Mouse (Mus musculus): ENCODE measurements around the gene Ipmk. TPM values are rescaled to one million over a fixed set of nuclear protein-coding genes. Genes with fewer than 3 reads are reported as not detected.

Ipmk gene
- total and polyA plus RNA-seq, 3 experiments = 14.7 to 27.1 (median 23.8) TPM

DNA sequence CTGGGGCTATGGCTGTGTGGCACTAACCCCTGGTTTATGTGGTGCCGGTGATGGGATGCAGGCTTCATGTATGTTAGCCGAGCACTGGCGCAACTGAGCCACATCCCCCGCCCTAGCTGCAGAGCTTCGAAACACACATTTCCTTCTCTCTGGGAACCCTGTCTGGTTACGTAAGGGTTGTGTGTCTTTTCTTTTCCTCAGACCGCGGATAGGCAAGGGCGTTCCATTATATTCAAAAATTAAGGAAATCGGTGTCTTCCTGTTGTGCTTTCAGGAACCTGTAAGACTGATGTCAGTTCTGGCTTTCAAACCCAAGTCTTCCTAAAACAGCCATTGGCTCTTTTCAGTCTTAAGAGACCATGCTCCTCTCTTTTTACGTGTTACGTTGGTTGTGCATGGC, 65.8 kb downstream of the Ipmk start:
- Histone ChIP-seq H3K27ac (ENCODE audit: insufficient read depth, low read depth) (no peak overlapping the region), H3K9ac (ENCODE audit: insufficient read depth, low read depth) (no peak overlapping the region), H3K4me3 (replicated peaks in 1 of 3; ENCODE audit: low read depth in 2 of 3, low read length in 2 of 3, poor library complexity in 1 of 3) (no peak overlapping the region), H3K4me1 (ENCODE audit: control insufficient read depth in 1 of 2, insufficient read depth in 2 of 2) (no peaks in the 10 kb centered on the region), H3K79me2 (replicated peaks; ENCODE audit: control insufficient read depth, extremely low read depth, insufficient read depth, poor library complexity, severe bottlenecking) (no peaks in the 10 kb centered on the region), H3K36me3 (replicated peaks in 1 of 2; ENCODE audit: control insufficient read depth in 1 of 2, insufficient read depth in 1 of 2, low read length in 1 of 2) (no peaks in the 10 kb centered on the region), H3K4me2 (ENCODE audit: insufficient read depth, low read depth, poor library complexity, severe bottlenecking) (no peak overlapping the region), H3K9me3 (replicated peaks; ENCODE audit: low read length) (no peaks in the 10 kb centered on the region), H3K27me3 (replicated peaks) (no peaks in the 10 kb centered on the region)
- TF ChIP-seq MAFK (IDR thresholded peaks at IDR 0.05; ENCODE audit: insufficient replicate concordance, low read length) (no peak), ZNF384 (IDR thresholded peaks at IDR 0.05; ENCODE audit: low read depth, low read length) (no peak), JUND (conservative IDR thresholded peaks at IDR 0.05; ENCODE audit: low read depth, low read length) (no peak), RAD21 (IDR thresholded peaks at IDR 0.05; ENCODE audit: low read depth, low read length) (no peak), SIN3A (IDR thresholded peaks at IDR 0.05; ENCODE audit: low read length) (no peak), ZMIZ1 (IDR thresholded peaks at IDR 0.05; ENCODE audit: low read depth, low read length) (no peak), JUN (IDR thresholded peaks at IDR 0.05; ENCODE audit: insufficient read depth, low read depth, low read length) (no peak), CHD2 (IDR thresholded peaks at IDR 0.05; ENCODE audit: low read length) (no peak), MYC (IDR thresholded peaks at IDR 0.05; ENCODE audit: low read depth, low read length) (no peak), E2F4 (IDR thresholded peaks at IDR 0.05; ENCODE audit: insufficient replicate concordance, low read depth, low read length) (no peak), ELF1 (IDR thresholded peaks at IDR 0.05; ENCODE audit: low read depth, low read length) (no peak), UBTF (IDR thresholded peaks at IDR 0.05; ENCODE audit: low read depth, low read length) (no peak), MXI1 (IDR thresholded peaks at IDR 0.05; ENCODE audit: low read depth, low read length) (no peak), USF2 (conservative IDR thresholded peaks at IDR 0.05; ENCODE audit: low read depth, low read length) (no peak), TBP (conservative IDR thresholded peaks at IDR 0.05; ENCODE audit: low read depth, low read length) (no peak), KAT2A (IDR thresholded peaks at IDR 0.05; ENCODE audit: insufficient replicate concordance, low read length) (no peak), RCOR1 (conservative IDR thresholded peaks at IDR 0.05; ENCODE audit: low read depth, low read length) (no peak), MAX (IDR thresholded peaks at IDR 0.05; ENCODE audit: low read length) (no peak), EP300 (IDR thresholded peaks at IDR 0.05; ENCODE audit: low read length) (no peak), GABPA (IDR thresholded peaks at IDR 0.05; ENCODE audit: insufficient replicate concordance, low read depth, low read length) (no peak)
- in situ Hi-C loops (cut with MboI; ENCODE audit: low pct_ligation_motif_present, low pct_unique_long_range_greater_than_20kb, low sequenced_read_pairs) = no loop called here
- dilution Hi-C loops (cut with MboI; ENCODE audit: extremely low pct_ligation_motif_present, extremely low pct_unique_long_range_greater_than_20kb, low sequenced_read_pairs) = no loop called here
- DNase-seq (ENCODE audit: extremely low read depth) = no peak

DNA sequence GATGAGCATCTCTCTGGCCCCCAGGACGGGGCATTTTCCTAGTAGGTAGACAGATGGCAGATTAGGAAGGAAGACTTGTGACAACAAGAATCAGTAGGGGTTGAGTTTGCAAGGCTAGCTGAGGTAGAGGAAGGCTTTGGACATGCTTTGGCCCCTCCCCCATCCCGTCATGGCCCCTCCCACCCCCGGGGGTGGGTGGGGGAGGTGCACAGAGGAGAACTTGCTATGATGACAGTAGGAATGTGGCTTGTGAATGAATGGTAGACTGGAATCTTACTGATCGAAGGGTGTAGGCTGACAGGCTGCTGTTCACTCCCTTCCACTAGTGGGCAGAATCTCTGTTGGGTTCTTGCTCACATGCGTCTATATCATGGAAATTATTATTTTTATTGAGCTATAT, 74.0 kb downstream of the Ipmk start:
- dilution Hi-C loops (cut with MboI; ENCODE audit: extremely low pct_ligation_motif_present, extremely low pct_unique_long_range_greater_than_20kb, low sequenced_read_pairs) (no loop called here), in situ Hi-C loops (cut with MboI; ENCODE audit: low pct_ligation_motif_present, low pct_unique_long_range_greater_than_20kb, low sequenced_read_pairs) (no loop called here)
- H3K4me3 ChIP-seq (replicated peaks in 1 of 3; ENCODE audit: low read depth in 2 of 3, low read length in 2 of 3, poor library complexity in 1 of 3) = no peak overlapping the region

More for the DNA sequence above, 74.0 kb downstream of the Ipmk start:
- Histone ChIP-seq H3K9ac (ENCODE audit: insufficient read depth, low read depth) (no peak overlapping the region), H3K27me3 (replicated peaks) (no peaks in the 10 kb centered on the region), H3K4me2 (ENCODE audit: insufficient read depth, low read depth, poor library complexity, severe bottlenecking) (no peak overlapping the region), H3K36me3 (replicated peaks in 1 of 2; ENCODE audit: control insufficient read depth in 1 of 2, insufficient read depth in 1 of 2, low read length in 1 of 2) (no peaks in the 10 kb centered on the region), H3K27ac (ENCODE audit: insufficient read depth, low read depth) (no peak overlapping the region), H3K9me3 (replicated peaks; ENCODE audit: low read length) (no peaks in the 10 kb centered on the region), H3K79me2 (replicated peaks; ENCODE audit: control insufficient read depth, extremely low read depth, insufficient read depth, poor library complexity, severe bottlenecking) (no peaks in the 10 kb centered on the region), H3K4me1 (ENCODE audit: control insufficient read depth in 1 of 2, insufficient read depth in 2 of 2) (no peaks in the 10 kb centered on the region; a peak in 1 of 4 replicates)
- no peak for DNase-seq (ENCODE audit: extremely low read depth)
- no peak for TF ChIP-seq SMC3 (IDR thresholded peaks at IDR 0.05; ENCODE audit: low read depth, low read length)
- TF ChIP-seq CTCF (conservative IDR thresholded peaks at IDR 0.05 in 1 of 2, IDR thresholded peaks at IDR 0.05 in 1 of 2; ENCODE audit: low read depth in 2 of 2, low read length in 2 of 2) = peak in 1 of 2 experiments; percentile 4; a peak in 1 of 4 replicates
